Mouse (Mus musculus): ENCODE measurements around the gene Gm10803. TPM values are rescaled to one million over a fixed set of nuclear protein-coding genes. Genes with fewer than 3 reads are reported as not detected.

Gene Gm10803
- polyA plus RNA-seq, 1 experiment from 2014 or later: not detected

DNA sequence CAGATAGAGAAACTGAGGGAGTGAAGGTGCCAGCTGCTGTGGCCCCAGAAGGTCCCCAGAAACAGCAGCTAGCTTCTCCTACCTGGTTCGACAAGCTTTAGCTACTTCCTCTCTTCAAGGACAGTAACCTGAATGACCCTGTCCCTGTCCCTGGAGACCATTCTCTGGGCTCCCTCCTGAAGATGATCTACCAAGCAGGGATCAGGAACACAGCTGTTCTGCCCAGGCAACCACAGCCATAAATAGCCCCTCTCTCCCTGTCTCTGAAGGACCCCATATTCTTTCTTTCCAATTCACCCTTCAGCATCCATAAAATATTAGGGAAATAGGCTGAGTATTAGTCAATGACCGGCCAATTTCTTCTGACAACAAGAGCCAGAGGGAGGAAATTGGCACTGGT, 18.6 kb upstream of the Gm10803 start:
- WGBS: 90% methylated on average over 2 of the region's 2 CpGs
- Histone ChIP-seq H3K4me2 (replicated peaks) (no peak overlapping the region), H3K4me1 (peaks cover 13% of the 10 kb centered on the region), H3K36me3 (no peaks in the 10 kb centered on the region), H3K27me3 (no peaks in the 10 kb centered on the region), H3K9me3 (no peaks in the 10 kb centered on the region), H3K4me3 (no peak overlapping the region), H3K27ac (replicated peaks) (no peak overlapping the region), H3K9ac (replicated peaks) (no peak overlapping the region)
- no peak for ATAC-seq (ENCODE audit: low FRiP score, low read depth)

GRCm38 (mm10) chr2:93552676-93553521, 7.5 kb upstream of the Gm10803 start:
- 71% methylated on average over 10 of the region's 10 CpGs for WGBS
- Histone ChIP-seq H3K27me3 (no peaks in the 10 kb centered on the region), H3K4me2 (replicated peaks) (no peak overlapping the region), H3K9ac (replicated peaks) (no peak overlapping the region), H3K4me1 (peaks cover 4% of the 10 kb centered on the region; the same call in 1 of the 2 replicates), H3K9me3 (no peaks in the 10 kb centered on the region), H3K36me3 (no peaks in the 10 kb centered on the region), H3K27ac (replicated peaks) (no peak overlapping the region), H3K4me3 (no peak overlapping the region)
- ATAC-seq (ENCODE audit: low FRiP score, low read depth): no peak

DNA sequence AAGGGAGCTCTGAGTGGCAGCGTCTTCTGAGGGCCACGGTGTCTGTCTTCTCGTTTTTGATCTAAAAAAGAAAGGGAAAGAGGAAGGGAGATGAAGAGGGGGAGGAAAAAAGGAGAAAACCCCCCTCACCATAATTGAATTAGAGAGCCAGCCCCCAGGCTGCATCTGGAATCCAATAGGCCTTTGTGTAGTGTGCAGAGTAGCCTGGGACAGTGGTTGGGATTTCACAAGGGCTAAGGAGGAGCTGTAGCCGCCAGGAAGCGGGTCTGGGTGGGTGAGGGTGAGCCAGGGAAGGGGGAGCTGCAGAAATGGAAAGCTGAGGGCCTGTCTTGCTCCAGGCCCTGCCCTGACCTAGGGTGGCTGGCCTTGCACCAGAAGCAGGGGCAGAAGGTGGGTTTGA, 6.5 kb upstream of the Gm10803 start:
- no peaks in the 10 kb centered on the region for H3K36me3 ChIP-seq
- H3K9ac ChIP-seq (replicated peaks): no peak overlapping the region
- no peak overlapping the region for H3K4me2 ChIP-seq (replicated peaks)
- ATAC-seq (ENCODE audit: low FRiP score, low read depth): no peak
- no peaks in the 10 kb centered on the region for H3K27me3 ChIP-seq
- peaks cover 4% of the 10 kb centered on the region; the same call in 1 of the 2 replicates for H3K4me1 ChIP-seq
- 42% methylated on average over 5 of the region's 5 CpGs for WGBS
- no peaks in the 10 kb centered on the region for H3K9me3 ChIP-seq
- no peak overlapping the region for H3K4me3 ChIP-seq
- no peak overlapping the region for H3K27ac ChIP-seq (replicated peaks)

GRCm38 (mm10) chr2:93565647-93566046, 5.3 kb downstream of the Gm10803 start:
- no peak for ATAC-seq (ENCODE audit: low FRiP score, low read depth)
- Histone ChIP-seq H3K4me3 (no peak overlapping the region), H3K9me3 (no peaks in the 10 kb centered on the region), H3K9ac (replicated peaks) (no peak overlapping the region), H3K27ac (replicated peaks) (no peak overlapping the region), H3K4me1 (peaks cover 13% of the 10 kb centered on the region), H3K4me2 (replicated peaks) (no peak overlapping the region), H3K27me3 (no peaks in the 10 kb centered on the region), H3K36me3 (no peaks in the 10 kb centered on the region)
- 26% methylated on average over 6 of the region's 6 CpGs for WGBS

- no peaks in the 10 kb centered on the region for H3K36me3 ChIP-seq
- no peak overlapping the region for H3K9ac ChIP-seq (replicated peaks)
- H3K4me3 ChIP-seq: no peak overlapping the region
- 41% methylated on average over 7 of the region's 7 CpGs for WGBS
- no peaks in the 10 kb centered on the region for H3K9me3 ChIP-seq
- no peaks in the 10 kb centered on the region for H3K27me3 ChIP-seq
- H3K4me1 ChIP-seq: peaks cover 13% of the 10 kb centered on the region
- no peak overlapping the region for H3K4me2 ChIP-seq (replicated peaks)
- ATAC-seq (ENCODE audit: low FRiP score, low read depth): no peak
- H3K27ac ChIP-seq (replicated peaks): no peak overlapping the region
These were observed 7.3 kb downstream of the Gm10803 start for GRCm38 (mm10) chr2:93567675-93568074.

DNA sequence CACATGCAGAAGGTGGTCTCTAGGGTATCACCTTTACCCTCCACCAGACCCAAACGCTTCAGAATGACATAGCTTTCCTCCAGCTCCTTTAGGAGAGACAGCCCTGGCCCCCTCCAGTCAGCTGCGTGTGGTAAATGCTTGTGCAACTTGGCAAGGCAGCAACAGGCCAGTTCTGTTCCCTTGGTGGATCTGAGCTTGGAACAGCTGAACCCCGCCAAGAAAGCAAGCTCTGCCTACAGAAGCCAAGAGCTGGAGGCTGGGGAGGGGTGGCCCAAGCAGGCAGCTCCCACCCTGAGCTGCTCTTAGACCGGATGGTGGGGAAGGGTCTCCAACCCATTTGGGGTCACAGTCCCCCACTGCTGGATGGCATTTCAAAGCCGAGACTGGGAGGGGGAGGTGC, 12.2 kb downstream of the Gm10803 start:
- 0 out of 2 replicates have a peak, but pooled peaks cover 3% of the 10 kb centered on the region for H3K27me3 ChIP-seq
- H3K9me3 ChIP-seq: no peaks in the 10 kb centered on the region
- ATAC-seq (ENCODE audit: low FRiP score, low read depth): no peak
- H3K4me1 ChIP-seq: peaks cover 4% of the 10 kb centered on the region
- H3K9ac ChIP-seq (replicated peaks): no peak overlapping the region
- no peak overlapping the region for H3K4me2 ChIP-seq (replicated peaks)
- H3K27ac ChIP-seq (replicated peaks): no peak overlapping the region
- 76% methylated on average over 5 of the region's 5 CpGs for WGBS
- no peak overlapping the region for H3K4me3 ChIP-seq
- H3K36me3 ChIP-seq: no peaks in the 10 kb centered on the region

GRCm38 (mm10) chr2:93581271-93581670, 20.9 kb downstream of the Gm10803 start:
- no peak for ATAC-seq (ENCODE audit: low FRiP score, low read depth)
- Histone ChIP-seq H3K9ac (replicated peaks) (no peak overlapping the region), H3K4me1 (no peaks in the 10 kb centered on the region), H3K9me3 (no peaks in the 10 kb centered on the region), H3K36me3 (no peaks in the 10 kb centered on the region), H3K27ac (replicated peaks) (no peak overlapping the region), H3K27me3 (peaks cover 11% of the 10 kb centered on the region; the same call in 1 of the 2 replicates), H3K4me3 (no peak overlapping the region), H3K4me2 (replicated peaks) (no peak overlapping the region)
- WGBS: 34% methylated on average over 3 of the region's 3 CpGs

DNA sequence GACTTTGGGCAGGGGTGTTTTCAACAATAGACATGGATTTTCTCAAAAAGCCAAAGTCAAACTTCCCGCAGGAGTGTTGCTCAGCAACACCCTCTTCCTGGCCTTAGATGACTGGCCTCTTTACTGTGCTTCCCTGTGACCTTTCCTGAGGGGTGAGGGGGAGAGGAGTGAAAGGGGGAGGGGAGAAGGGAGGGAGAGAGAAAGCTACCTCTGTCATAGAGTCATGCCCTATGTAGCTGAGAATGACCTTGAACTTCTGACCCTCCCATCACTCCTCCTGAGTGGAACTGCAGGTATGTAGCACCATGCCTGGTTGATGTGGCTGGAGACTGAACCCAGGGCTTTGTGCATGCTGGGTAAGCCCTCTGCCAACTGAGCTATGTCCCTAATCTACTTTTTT, 25.5 kb downstream of the Gm10803 start:
- peaks cover 8% of the 10 kb centered on the region; the same call in 1 of the 2 replicates for H3K4me1 ChIP-seq
- no peaks in the 10 kb centered on the region for H3K36me3 ChIP-seq
- 52% methylated on average over 1 of the region's 1 CpGs for WGBS
- H3K27ac ChIP-seq (replicated peaks): no peak overlapping the region
- H3K9me3 ChIP-seq: no peaks in the 10 kb centered on the region
- H3K4me3 ChIP-seq: no peak overlapping the region
- no peak for ATAC-seq (ENCODE audit: low FRiP score, low read depth)
- no peak overlapping the region for H3K9ac ChIP-seq (replicated peaks)
- H3K27me3 ChIP-seq: peaks cover 29% of the 10 kb centered on the region
- no peak overlapping the region for H3K4me2 ChIP-seq (replicated peaks)

DNA sequence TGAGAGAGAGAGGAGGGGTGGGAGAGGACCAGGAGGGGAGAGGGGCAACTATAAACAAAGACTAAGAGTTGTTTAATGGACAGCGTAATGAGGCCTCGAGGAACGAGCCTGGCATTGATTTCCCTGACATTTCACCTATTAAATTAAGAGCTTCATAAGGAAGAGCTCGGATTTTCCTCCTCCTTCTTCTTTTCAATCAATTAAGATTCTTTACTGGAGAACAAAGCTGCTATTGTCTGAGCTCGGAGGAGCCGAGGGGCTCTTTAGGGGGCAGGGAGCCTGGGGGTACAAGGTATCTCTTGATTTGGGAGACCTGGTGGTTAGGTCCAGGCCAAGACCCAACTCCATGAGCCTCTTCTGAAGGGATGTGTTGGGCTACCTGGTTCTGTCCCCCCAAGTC, 27.1 kb downstream of the Gm10803 start:
- no peak for ATAC-seq (ENCODE audit: low FRiP score, low read depth)
- Histone ChIP-seq H3K36me3 (no peaks in the 10 kb centered on the region), H3K4me2 (replicated peaks) (no peak overlapping the region), H3K4me3 (no peak overlapping the region), H3K4me1 (peaks cover 10% of the 10 kb centered on the region; the same call in 1 of the 2 replicates), H3K9ac (replicated peaks) (no peak overlapping the region), H3K27me3 (peaks cover 41% of the 10 kb centered on the region), H3K27ac (replicated peaks) (no peak overlapping the region), H3K9me3 (no peaks in the 10 kb centered on the region)
- WGBS: 16% methylated on average over 6 of the region's 6 CpGs

- Histone ChIP-seq H3K4me3 (no peak overlapping the region), H3K9me3 (no peaks in the 10 kb centered on the region), H3K36me3 (no peaks in the 10 kb centered on the region), H3K27me3 (peaks cover 63% of the 10 kb centered on the region), H3K9ac (replicated peaks) (no peak overlapping the region), H3K4me2 (replicated peaks) (no peak overlapping the region), H3K4me1 (peaks cover 10% of the 10 kb centered on the region; the same call in 1 of the 2 replicates), H3K27ac (replicated peaks) (no peak overlapping the region)
- no peak for ATAC-seq (ENCODE audit: low FRiP score, low read depth)
- 78% methylated on average over 4 of the region's 4 CpGs for WGBS
These were observed 29.5 kb downstream of the Gm10803 start for GRCm38 (mm10) chr2:93589875-93590274.

- no peak for ATAC-seq (ENCODE audit: low FRiP score, low read depth)
- Histone ChIP-seq H3K9me3 (no peaks in the 10 kb centered on the region), H3K4me3 (no peak overlapping the region), H3K4me2 (replicated peaks) (no peak overlapping the region), H3K9ac (replicated peaks) (no peak overlapping the region), H3K27me3 (peaks cover 56% of the 10 kb centered on the region), H3K36me3 (no peaks in the 10 kb centered on the region), H3K4me1 (peaks cover 10% of the 10 kb centered on the region; the same call in 1 of the 2 replicates), H3K27ac (replicated peaks) (no peak overlapping the region)
- WGBS: 43% methylated on average over 2 of the region's 2 CpGs
These were observed 31.3 kb downstream of the Gm10803 start for GRCm38 (mm10) chr2:93591706-93592105.

GRCm38 (mm10) chr2:93592164-93592790, 31.9 kb downstream of the Gm10803 start:
- WGBS: 16% methylated on average over 11 of the region's 11 CpGs
- Histone ChIP-seq H3K9ac (replicated peaks) (no peak overlapping the region), H3K27me3 (peaks cover 55% of the 10 kb centered on the region), H3K27ac (replicated peaks) (no peak overlapping the region), H3K36me3 (no peaks in the 10 kb centered on the region), H3K4me1 (peaks cover 7% of the 10 kb centered on the region; the same call in 1 of the 2 replicates), H3K4me2 (replicated peaks) (no peak overlapping the region), H3K4me3 (no peak overlapping the region), H3K9me3 (no peaks in the 10 kb centered on the region)
- no peak for ATAC-seq (ENCODE audit: low FRiP score, low read depth)

Measured in midbrain, embryonic 12.5 days (tissue).